Mouse (Mus musculus) testis, postnatal 14 days (tissue): ENCODE data around the gene Rln3.
A peak's percentile ranks its signal among the peaks of the same experiment; 100 is the strongest.

ENCODE experiments used
- DNase-seq: peaks from one replicate; pipeline ENCODE4 v3.0.0; 2021; ENCODE audit warnings: low spot score

Gene Rln3

GRCm38 (mm10) chr8:84044900-84045299 lies at the start of gene Rln3:
Gene Rln3 (minus strand): TSS chr8:84045000.
- no peak for DNase-seq

GRCm38 (mm10) chr8:84090585-84090984 lies 45.8 kb upstream of the Rln3 start:
- DNase-seq, result no peak

GRCm38 (mm10) chr8:84089277-84089676 lies 44.5 kb upstream of the Rln3 start:
- DNase-seq, result no peak

GRCm38 (mm10) chr8:84087821-84088220 lies 43.0 kb upstream of the Rln3 start:
- DNase-seq, result no peak

GRCm38 (mm10) chr8:84087156-84087555 lies 42.4 kb upstream of the Rln3 start:
- DNase-seq, result no peak

- no peak for DNase-seq
Measured at GRCm38 (mm10) chr8:84084341-84085115, 39.7 kb upstream of the Rln3 start.

GRCm38 (mm10) chr8:84083829-84084241 lies 39.0 kb upstream of the Rln3 start:
- no peak for DNase-seq

GRCm38 (mm10) chr8:84079206-84079605 lies 34.4 kb upstream of the Rln3 start:
- DNase-seq, result no peak

- no peak for DNase-seq
Measured at GRCm38 (mm10) chr8:84076849-84077248, 32.0 kb upstream of the Rln3 start.

- no peak for DNase-seq
Measured at GRCm38 (mm10) chr8:84076412-84076811, 31.6 kb upstream of the Rln3 start.

GRCm38 (mm10) chr8:84073230-84073976 lies 28.6 kb upstream of the Rln3 start:
- DNase-seq, result no peak

- DNase-seq, result no peak
Measured at GRCm38 (mm10) chr8:84072321-84072720, 27.5 kb upstream of the Rln3 start.

- DNase-seq, result no peak
Measured at GRCm38 (mm10) chr8:84071921-84072320, 27.1 kb upstream of the Rln3 start.

GRCm38 (mm10) chr8:84070667-84071066 lies 25.9 kb upstream of the Rln3 start:
- peak; percentile 69 for DNase-seq

GRCm38 (mm10) chr8:84070241-84070640 lies 25.4 kb upstream of the Rln3 start:
- no peak for DNase-seq

GRCm38 (mm10) chr8:84069750-84070149 lies 24.9 kb upstream of the Rln3 start:
- DNase-seq, result no peak

- DNase-seq, result no peak
Measured at GRCm38 (mm10) chr8:84069169-84069568, 24.4 kb upstream of the Rln3 start.

- DNase-seq, result no peak
Measured at GRCm38 (mm10) chr8:84068316-84069035, 23.7 kb upstream of the Rln3 start.

GRCm38 (mm10) chr8:84067911-84068310 lies 23.1 kb upstream of the Rln3 start:
- no peak for DNase-seq

GRCm38 (mm10) chr8:84067047-84067573 lies 22.3 kb upstream of the Rln3 start:
- peak; percentile 95 for DNase-seq

GRCm38 (mm10) chr8:84066291-84066930 lies 21.6 kb upstream of the Rln3 start, which contains the start of gene Rfx1:
Gene Rfx1 (plus strand): TSS chr8:84066834.
- peak; percentile 100 for DNase-seq
